Mouse (Mus musculus) intestine, embryonic 16.5 days (tissue): ENCODE results near the gene Chfr. TPM values are rescaled to one million over a fixed set of nuclear protein-coding genes. Genes with fewer than 3 reads are reported as not detected.
A peak's percentile ranks its signal among the peaks of the same experiment; 100 is the strongest.

Source experiments
- ATAC-seq: fragments of 200-750 bp; cut with Nextera tagmentation; 2 replicates; pipeline ENCODE4 v1.8.0; 2017; ENCODE audit warnings: moderate TSS enrichment, moderate library complexity
- H3K27ac ChIP-seq: fragments of 300-500 bp; sonication (generic); 2 replicates; pipeline ENCODE4 v1.5.1; 2014; ENCODE audit warnings: mild to moderate bottlenecking, low read length
- H3K27me3 ChIP-seq: fragments of 300-500 bp; sonication (generic); replicated peaks from 2 replicates; pipeline ENCODE4 v1.6.1; 2014; ENCODE audit warnings: low read length, control low read depth, mixed read lengths; ENCODE audit not compliant: control insufficient read depth, insufficient read depth
- H3K36me3 ChIP-seq: fragments of 300-500 bp; sonication (generic); 2 replicates; pipeline ENCODE4 v1.6.1; 2014; ENCODE audit warnings: low read length, control low read depth; ENCODE audit not compliant: control insufficient read depth, insufficient read depth
- H3K4me1 ChIP-seq: fragments of 300-500 bp; sonication (generic); 2 replicates; pipeline ENCODE4 v1.6.1; 2014; ENCODE audit warnings: low read length, control low read depth, mixed read lengths; ENCODE audit not compliant: control insufficient read depth, insufficient read depth
- H3K4me2 ChIP-seq: fragments of 300-500 bp; sonication (generic); 2 replicates; pipeline ENCODE4 v1.6.1; 2014; ENCODE audit warnings: low read depth, low read length, control low read depth
- H3K4me3 ChIP-seq: fragments of 300-500 bp; sonication (generic); 2 replicates; pipeline ENCODE4 v1.5.1; 2014; ENCODE audit warnings: mild to moderate bottlenecking, low read length
- H3K9ac ChIP-seq: fragments of 300-500 bp; sonication (generic); 2 replicates; pipeline ENCODE4 v1.6.1; 2014; ENCODE audit warnings: low read depth, low read length
- H3K9me3 ChIP-seq: fragments of 300-500 bp; sonication (generic); 2 replicates; pipeline ENCODE4 v1.6.1; 2016; ENCODE audit warnings: low read length, control low read depth; ENCODE audit not compliant: control insufficient read depth
- WGBS: fragments of 180-500 bp; shearing (Covaris S2); extraction: QIAGEN DNeasy Blood & Tissue Kit; methylation state at CpG from one replicate; pipeline ENCODE4 v1.1.7; 2014; 5-methylcytosine and 5-hydroxymethylcytosine counted together
- polyA plus RNA-seq: library from polyadenylated mRNA; unstranded; fragments of >200 nt; fragmentation: Nextera tagmentation; extraction: Ambion mirVana; gene quantifications from 2 replicates; pipeline ENCODE4 v1.2.1, GENCODE M21; 2015

Chfr gene
- polyA plus RNA-seq, 1 experiment from 2014 or later: 35.6 TPM

DNA sequence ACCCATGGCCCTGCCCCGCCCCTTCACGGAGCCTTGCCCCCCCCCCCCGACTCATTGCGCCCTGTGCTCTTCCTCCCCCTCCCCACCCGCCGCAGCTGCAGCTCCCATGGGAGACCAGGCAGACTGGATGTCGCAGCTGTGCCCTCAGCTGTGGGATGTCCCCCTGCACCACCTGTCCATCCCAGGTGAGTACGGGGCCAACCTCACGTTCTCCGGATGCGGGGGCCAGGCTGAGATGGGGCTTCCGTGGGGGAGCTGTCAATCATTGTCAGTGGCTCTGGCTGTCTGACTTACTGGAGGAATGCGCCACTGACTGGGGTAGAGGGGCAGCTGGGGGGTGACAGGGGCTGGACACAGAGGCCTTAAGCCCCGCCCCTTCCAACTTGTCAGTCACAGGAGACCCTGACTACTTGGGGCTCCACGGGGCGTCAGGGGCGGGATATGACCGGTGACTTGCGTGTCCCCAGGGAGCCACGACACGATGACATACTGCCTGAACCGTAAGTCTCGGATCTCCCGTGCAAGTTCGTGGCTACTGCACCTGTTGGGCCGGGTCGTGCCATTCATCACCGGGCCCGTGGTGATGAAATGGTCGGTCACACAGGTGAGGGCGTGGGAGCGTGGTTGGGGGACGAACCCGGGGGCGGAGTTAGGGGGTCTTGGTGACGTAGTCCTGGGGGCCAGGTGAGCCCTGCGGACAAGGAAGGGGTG is 34.6 kb upstream of the Chfr start:
- H3K9me3 ChIP-seq: no peaks in the 10 kb centered on the region
- H3K27me3 ChIP-seq: no peaks in the 10 kb centered on the region
- WGBS: 1% methylated on average over 31 of the region's 37 CpGs
- peaks cover 13% of the 10 kb centered on the region for H3K4me1 ChIP-seq
- H3K36me3 ChIP-seq: peaks cover 30% of the 10 kb centered on the region
- peak overlapping the region; percentile 36 for H3K4me3 ChIP-seq
- no peak overlapping the region for H3K27ac ChIP-seq
- H3K9ac ChIP-seq: peak overlapping the region; percentile 43
- H3K4me2 ChIP-seq: peak overlapping the region; percentile 75
- peak; percentile 17; the same call in 1 of the 2 replicates for ATAC-seq

DNA sequence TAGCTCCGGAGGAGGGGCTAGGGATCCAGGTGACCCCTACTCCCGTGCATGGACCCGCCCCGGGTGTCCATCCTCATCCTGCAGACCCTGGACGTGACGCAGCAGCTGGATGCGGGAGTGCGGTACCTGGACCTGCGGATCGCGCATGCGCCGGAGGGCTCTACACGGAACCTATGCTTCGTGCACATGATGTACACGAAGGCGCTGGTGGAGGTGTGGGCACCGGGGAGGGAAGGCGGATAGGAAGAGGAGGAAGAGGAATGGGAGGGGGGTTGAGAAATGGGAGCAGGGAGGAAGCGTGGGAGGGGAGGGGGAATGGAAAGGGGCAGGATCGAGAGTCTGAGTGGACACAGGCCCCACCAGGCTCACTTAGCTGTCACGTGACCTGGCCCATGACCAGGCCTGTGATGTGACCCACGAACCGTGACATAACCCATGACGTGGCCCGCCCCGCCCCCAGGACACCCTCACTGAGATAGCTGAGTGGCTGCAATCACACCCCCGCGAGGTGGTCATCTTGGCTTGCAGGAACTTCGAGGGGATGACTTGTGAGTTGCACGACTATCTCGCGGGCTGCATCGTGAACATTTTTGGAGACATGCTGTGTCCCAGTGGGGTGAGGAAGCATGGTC is 33.8 kb upstream of the Chfr start:
- 14% methylated on average over 34 of the region's 34 CpGs for WGBS
- H3K9ac ChIP-seq: peak overlapping the region; percentile 43

DNA sequence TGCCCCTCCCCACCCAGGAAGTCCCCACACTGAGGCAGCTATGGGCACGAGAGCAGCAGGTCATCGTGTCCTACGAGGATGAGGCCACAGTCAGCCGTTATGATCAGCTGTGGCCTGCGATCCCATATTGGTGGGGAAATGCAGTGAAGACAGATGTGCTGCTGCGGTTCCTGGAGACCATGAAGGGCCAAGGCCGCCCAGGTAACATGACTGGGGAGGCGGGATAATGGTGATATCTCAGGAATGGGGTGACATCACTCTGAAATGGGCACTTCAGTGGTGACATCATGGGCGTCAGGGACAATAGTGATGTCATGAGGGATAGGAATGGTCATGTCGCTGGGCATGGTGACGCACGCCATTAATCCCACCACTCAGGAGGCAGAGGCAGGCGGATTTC is 33.2 kb upstream of the Chfr start:
- no peak for ATAC-seq
- H3K27me3 ChIP-seq: no peaks in the 10 kb centered on the region
- 89% methylated on average over 13 of the region's 13 CpGs for WGBS

More for the DNA sequence above, 33.8 kb upstream of the Chfr start:
- ATAC-seq: peak; percentile 47
- H3K4me3 ChIP-seq: peak overlapping the region; percentile 36
- peak overlapping the region; percentile 75 for H3K4me2 ChIP-seq
- H3K9me3 ChIP-seq: no peaks in the 10 kb centered on the region
- peaks cover 35% of the 10 kb centered on the region for H3K36me3 ChIP-seq
- peaks cover 18% of the 10 kb centered on the region for H3K4me1 ChIP-seq
- H3K27me3 ChIP-seq: no peaks in the 10 kb centered on the region
- H3K27ac ChIP-seq: no peak overlapping the region

DNA sequence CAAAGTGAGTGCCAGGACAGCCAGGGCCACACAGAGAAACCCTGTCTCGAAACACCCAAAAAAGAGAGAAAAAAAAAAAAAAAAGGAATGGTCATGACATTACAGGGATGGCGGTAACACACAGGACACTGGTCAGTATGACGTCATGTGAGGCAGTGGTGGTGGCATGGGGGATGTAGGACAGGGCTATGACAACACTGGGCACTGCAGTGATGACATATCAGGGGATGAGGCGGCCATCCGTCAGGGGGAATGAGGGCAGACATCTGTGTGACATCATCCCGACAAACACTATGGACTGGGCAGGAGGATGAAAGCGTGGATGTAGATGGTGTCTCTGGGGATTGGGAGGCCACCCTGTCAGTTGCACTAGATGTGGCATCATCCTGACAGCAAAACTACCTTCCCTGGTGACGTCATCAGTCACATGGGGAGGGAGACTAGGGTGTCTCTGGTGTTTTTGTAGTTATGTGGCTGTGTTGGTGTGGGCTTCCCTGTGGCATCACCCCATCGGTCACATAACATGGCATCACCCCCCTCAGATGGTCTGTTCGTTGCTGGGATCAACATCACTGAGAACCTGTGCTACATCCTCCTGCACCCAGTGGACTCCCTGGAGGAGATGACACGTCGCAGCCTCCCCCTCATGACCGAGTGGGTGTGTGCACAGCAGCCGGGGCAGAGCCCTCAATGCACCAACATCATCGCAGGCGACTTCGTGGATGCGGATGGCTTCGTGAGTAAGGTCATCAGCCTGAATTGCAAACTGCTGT is 32.6 kb upstream of the Chfr start:
- no peak for ATAC-seq
- Histone ChIP-seq H3K27me3 (no peaks in the 10 kb centered on the region), H3K9me3 (no peaks in the 10 kb centered on the region), H3K4me2 (no peak overlapping the region), H3K4me3 (no peak overlapping the region), H3K9ac (no peak overlapping the region), H3K36me3 (peaks cover 35% of the 10 kb centered on the region), H3K4me1 (peaks cover 19% of the 10 kb centered on the region), H3K27ac (no peak overlapping the region)
- 93% methylated on average over 19 of the region's 19 CpGs for WGBS

More for the DNA sequence above, 33.2 kb upstream of the Chfr start:
- H3K4me1 ChIP-seq: peaks cover 19% of the 10 kb centered on the region
- no peak overlapping the region for H3K27ac ChIP-seq
- H3K36me3 ChIP-seq: peaks cover 35% of the 10 kb centered on the region
- no peak overlapping the region for H3K9ac ChIP-seq
- no peaks in the 10 kb centered on the region for H3K9me3 ChIP-seq
- peak overlapping the region; percentile 75 for H3K4me2 ChIP-seq
- H3K4me3 ChIP-seq: no peak overlapping the region

DNA sequence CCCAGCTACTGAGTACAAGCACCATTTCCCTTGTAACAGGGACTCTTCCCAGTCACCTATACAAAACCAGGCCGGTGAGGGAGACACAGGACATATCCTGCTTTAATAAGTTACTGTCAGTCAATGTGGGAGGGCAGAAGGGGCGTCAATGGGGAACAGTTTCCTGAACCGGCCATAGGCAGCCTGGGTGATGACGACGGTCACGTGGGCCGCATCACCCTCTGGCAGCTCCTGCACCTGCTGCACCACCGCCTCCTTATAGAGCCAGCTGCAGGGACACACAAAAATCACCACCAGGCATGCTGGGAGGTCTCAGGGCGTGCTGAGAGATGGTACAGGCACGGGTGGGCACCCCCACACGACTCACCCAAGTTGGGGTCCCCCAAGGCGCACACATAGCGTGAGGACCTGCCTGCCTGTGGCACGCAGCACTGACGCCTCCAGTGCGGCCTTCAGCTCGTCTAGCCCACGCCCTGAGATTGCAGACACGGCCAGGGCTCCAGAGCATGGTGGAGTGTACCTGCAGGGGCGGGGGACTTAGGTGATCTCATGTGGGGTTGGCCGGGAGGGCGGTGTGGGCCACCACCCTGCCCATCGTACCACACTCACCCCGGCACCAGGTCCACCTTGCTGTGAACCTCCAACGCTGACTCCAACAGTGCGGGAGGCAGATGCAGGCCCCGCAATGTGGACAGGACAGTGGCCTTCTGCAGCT is 31.6 kb upstream of the Chfr start:
- Histone ChIP-seq H3K4me1 (peaks cover 19% of the 10 kb centered on the region), H3K27me3 (no peaks in the 10 kb centered on the region), H3K36me3 (peaks cover 35% of the 10 kb centered on the region), H3K27ac (no peak overlapping the region), H3K4me3 (no peak overlapping the region), H3K9ac (no peak overlapping the region), H3K9me3 (no peaks in the 10 kb centered on the region), H3K4me2 (no peak overlapping the region)
- 94% methylated on average over 27 of the region's 27 CpGs for WGBS
- ATAC-seq: no peak

DNA sequence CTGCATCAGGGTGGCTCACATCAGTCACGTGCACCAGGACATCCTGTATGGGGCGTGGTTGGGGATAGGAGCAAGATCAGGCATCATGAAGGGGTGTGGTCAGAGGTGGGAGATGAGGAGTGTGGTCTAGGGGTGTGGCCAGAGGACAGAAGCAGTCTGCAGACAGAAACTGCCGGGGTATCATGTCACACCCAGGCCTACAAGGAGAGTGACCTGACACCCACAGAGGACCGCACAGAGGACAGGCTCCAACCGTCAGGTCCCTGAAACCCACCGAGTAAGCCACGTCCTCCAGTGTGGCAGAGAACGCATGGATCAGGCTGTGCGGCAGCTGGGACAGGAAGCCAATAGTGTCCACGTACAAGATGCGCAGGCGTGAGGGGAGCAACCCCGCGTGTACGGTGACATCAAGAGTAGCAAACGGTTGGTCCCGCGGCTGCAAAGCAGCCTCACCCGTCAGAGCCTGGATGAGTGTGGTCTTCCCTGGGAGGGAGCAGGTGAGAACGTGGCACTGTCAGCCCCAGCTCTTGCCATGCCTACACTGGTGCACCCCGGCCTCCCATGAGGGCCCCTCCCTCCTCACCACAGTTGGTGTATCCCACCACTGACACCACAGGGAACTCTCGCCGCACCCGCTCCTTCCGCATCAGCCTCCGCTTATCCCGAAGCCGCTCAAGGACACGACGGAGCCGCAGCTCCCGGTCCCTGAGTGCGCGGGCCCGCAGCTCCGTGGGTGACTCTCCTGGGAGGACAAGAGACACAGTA is 30.8 kb upstream of the Chfr start:
- Histone ChIP-seq H3K4me1 (peaks cover 19% of the 10 kb centered on the region), H3K27ac (no peak overlapping the region), H3K36me3 (peaks cover 35% of the 10 kb centered on the region), H3K4me2 (no peak overlapping the region), H3K9me3 (no peaks in the 10 kb centered on the region), H3K9ac (no peak overlapping the region), H3K27me3 (no peaks in the 10 kb centered on the region), H3K4me3 (no peak overlapping the region)
- no peak for ATAC-seq
- 93% methylated on average over 36 of the region's 36 CpGs for WGBS

DNA sequence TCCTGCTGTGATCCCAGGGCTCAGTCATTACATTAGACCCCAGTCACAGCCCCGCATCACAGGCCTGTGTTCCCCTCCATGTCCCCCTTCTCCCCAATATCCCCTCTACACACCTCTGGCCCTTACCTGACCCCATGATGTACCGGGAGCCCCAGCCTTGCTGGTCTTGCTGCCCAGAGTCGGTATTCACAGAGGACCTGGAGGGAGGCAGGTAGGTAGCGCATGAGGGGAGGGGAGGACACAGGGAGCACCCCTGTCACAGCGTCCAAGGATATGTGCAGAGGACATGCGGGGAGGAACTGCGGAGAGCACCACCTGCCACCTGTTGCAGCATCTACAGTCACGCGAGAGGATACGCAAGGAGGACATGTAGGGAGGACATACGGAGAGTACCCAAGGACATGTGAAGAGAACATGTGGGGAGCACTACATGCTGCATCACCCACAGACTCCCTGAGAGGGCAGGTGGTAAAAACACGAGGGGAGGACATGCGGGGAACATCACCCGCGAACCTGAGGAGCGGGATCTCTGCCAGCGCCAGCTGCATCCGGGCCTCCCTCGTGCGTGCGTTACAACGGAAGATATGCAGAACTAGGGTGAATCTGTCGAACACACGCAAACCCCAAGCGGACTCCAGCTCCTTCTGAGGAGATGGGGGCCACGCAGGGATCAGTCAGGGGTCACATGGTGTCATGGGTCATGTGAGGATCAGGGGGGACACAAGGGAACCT is 29.3 kb upstream of the Chfr start:
- 91% methylated on average over 26 of the region's 26 CpGs for WGBS
- peaks cover 35% of the 10 kb centered on the region for H3K36me3 ChIP-seq
- peak overlapping the region; percentile 87 for H3K4me2 ChIP-seq
- 0 out of 2 replicates have a peak overlapping the region, but pooled peaks have one; percentile 99 for H3K27ac ChIP-seq
- peaks cover 16% of the 10 kb centered on the region for H3K4me1 ChIP-seq
- no peaks in the 10 kb centered on the region for H3K27me3 ChIP-seq
- ATAC-seq: no peak
- H3K9ac ChIP-seq: peak overlapping the region; percentile 96; the same call in 1 of the 2 replicates
- H3K4me3 ChIP-seq: peak overlapping the region; percentile 88
- no peaks in the 10 kb centered on the region for H3K9me3 ChIP-seq

DNA sequence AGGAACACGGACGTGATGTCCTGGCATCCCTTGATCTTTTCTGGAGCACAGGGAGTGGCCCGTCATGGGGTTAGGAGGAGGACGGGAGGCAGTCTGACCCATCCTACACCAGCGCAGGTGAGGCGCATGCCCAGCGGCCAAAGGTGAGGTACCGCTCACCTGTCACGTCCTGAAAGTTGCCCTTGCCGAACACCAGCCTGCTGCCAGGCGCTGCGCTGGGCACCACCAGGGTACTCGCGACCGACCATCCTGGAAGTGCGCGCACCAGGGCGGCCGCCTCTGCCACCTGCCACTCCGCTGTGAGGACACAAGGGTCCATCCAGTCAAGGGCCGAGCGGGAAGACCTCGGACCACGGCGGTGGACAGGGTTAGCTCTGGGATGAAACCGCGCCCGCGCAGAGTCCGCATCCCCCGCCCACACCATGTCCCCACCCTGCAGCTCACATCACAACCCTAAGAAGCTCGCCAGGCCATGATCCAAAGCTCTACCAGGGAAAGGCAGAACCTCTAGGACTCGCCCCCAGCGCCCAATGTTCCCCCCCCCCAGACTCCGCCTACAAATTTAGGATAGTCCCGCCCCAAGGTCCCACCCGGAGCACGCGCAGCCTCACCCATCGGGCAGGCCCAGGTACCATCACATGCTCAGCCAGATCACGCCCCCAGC is 28.6 kb upstream of the Chfr start:
- Histone ChIP-seq H3K4me2 (peak overlapping the region; percentile 87), H3K4me3 (peak overlapping the region; percentile 88), H3K4me1 (peaks cover 8% of the 10 kb centered on the region; the same call in 1 of the 2 replicates), H3K9ac (peak overlapping the region; percentile 96), H3K27me3 (no peaks in the 10 kb centered on the region), H3K27ac (peak overlapping the region; percentile 99), H3K9me3 (no peaks in the 10 kb centered on the region), H3K36me3 (peaks cover 35% of the 10 kb centered on the region)
- ATAC-seq: peak; percentile 57
- 11% methylated on average over 41 of the region's 41 CpGs for WGBS
